Mouse (Mus musculus): ENCODE results near the gene Tmem98.

DNA sequence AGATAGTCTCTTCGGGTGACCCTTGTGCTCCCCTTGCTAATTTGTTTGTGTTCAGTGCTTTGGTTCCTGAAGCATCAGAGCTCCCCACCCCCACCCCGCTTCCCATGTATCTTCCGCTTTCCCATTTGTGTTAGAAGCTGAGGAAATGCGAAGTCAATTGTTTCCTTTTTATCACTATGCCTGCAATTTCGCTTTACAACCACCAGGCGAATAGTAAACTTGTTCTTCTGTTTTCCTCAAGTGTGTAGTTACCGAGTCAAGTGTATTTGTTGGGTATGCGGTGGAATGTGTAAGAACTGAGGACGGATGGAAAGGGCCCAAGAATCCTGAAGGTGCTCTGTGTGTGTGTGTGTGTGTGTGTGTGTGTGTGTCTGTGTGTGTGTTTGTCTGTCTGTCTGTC, 11.8 kb downstream of the Tmem98 start:
- TF ChIP-seq CTCF (IDR thresholded peaks at IDR 0.05; ENCODE audit: control insufficient read depth, insufficient read depth, low read length) (no peak), POLR2A (IDR thresholded peaks at IDR 0.05; ENCODE audit: borderline replicate concordance, control insufficient read depth, low read depth, low read length) (no peak)

Data from bone marrow, adult 2 months (tissue).